Mouse (Mus musculus) small intestine, adult 2 months (tissue): ENCODE measurements around the gene Tcaf3.

ENCODE experiments used
- CTCF ChIP-seq: fragments of 200-500 bp; IDR thresholded peaks from 2 replicates; pipeline ENCODE4 v1.5.1; 2012; ENCODE audit warnings: low read depth, mild to moderate bottlenecking, control low read depth, inconsistent platforms, low read length, moderate library complexity, mixed read lengths; ENCODE audit not compliant: insufficient replicate concordance, insufficient read length; ENCODE audit errors: extremely low read depth
- POLR2A ChIP-seq: fragments of 200-500 bp; IDR thresholded peaks from 2 replicates; pipeline ENCODE4 v1.6.1; 2012; ENCODE audit warnings: low read depth, mild to moderate bottlenecking, control low read depth, inconsistent platforms, low read length, moderate library complexity

- TF ChIP-seq POLR2A (no peak), CTCF (peak; percentile 91; the same call in 1 of the 2 replicates)
These were observed 47.5 kb upstream of the Tcaf3 start, which contains the start of gene Tcaf2 for GRCm38 (mm10) chr6:42644912-42645549.
